Mouse (Mus musculus) ES-CJ7 (cell line): ENCODE data around the gene Gm3696.
"Not testable (repeated sequence)": the region's sequence is repeated elsewhere in the genome, so short reads cannot be mapped to it uniquely, and the experiment has no call there.

Source experiments
- DNase-seq: peaks from one replicate; pipeline ENCODE4 v3.0.0; 2011; ENCODE audit warnings: low read depth, low spot score

Gm3696 gene

GRCm38 (mm10) chr14:7100521-7100920 is at the start of gene Gm3696:
Gene Gm3696, minus strand, starts transcription at chr14:7100621.
- not testable (repeated sequence) for DNase-seq

- DNase-seq = not testable (repeated sequence)
Observed at GRCm38 (mm10) chr14:7125312-7125711, 24.9 kb upstream of the Gm3696 start, which contains the start of gene Gm6676. Gene Gm6676, minus strand, starts transcription at chr14:7125412.

DNA sequence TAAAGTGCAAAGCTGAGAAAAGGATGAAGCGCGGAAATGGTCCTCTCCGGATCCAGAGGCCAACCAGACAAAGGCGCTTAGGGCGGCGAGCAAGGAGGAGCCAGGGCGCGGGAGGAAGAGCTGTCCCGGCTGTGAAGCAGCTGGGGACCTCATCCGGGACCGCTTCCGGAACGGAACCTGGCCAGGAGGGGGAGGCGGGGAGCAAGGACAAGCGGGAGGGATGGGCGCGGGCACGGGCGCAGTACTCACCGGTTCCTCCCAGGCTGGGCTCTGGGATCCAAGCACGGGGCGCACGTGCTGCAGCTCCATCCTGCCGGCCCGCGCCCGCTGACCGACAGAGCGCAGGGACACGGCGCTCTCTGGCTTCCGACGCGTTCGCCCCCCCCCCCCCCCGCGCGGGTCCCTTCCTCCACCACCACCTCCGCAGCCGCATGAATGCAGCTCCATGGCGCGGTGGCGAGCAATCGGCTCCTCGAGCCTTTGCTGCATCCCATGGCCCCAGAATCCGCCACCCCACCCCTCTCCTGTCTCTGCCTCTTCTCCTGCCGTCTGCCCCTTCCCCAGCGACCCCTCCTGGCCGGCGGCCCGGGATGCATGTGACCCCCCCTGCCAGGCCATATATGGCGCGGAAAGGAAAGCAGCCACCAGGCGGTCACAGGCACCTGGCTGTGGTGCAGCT is 4.8 kb upstream of the Gm3696 start:
- peak; percentile 1 for DNase-seq

GRCm38 (mm10) chr14:7044870-7045269 is 55.6 kb downstream of the Gm3696 start, which contains the start of gene Gm3685:
Gene Gm3685, minus strand, starts transcription at chr14:7044970.
- DNase-seq = not testable (repeated sequence)
